Mouse (Mus musculus): ENCODE measurements around the gene Cc2d1a. TPM values are rescaled to one million over a fixed set of nuclear protein-coding genes. Genes with fewer than 3 reads are reported as not detected.

The Cc2d1a gene
- polyA plus RNA-seq, 1 experiment from 2014 or later: 17.7 TPM

- Histone ChIP-seq H3K4me3 (replicated peaks) (no peak overlapping the region), H3K27ac (no peak overlapping the region), H3K27me3 (peaks cover 5% of the 10 kb centered on the region; the same call in 1 of the 2 replicates), H3K4me2 (no peak overlapping the region), H3K9ac (no peak overlapping the region), H3K9me3 (no peaks in the 10 kb centered on the region), H3K4me1 (peaks cover 6% of the 10 kb centered on the region; the same call in 1 of the 2 replicates), H3K36me3 (replicated peaks) (peaks cover 7% of the 10 kb centered on the region)
- WGBS: 74% methylated on average over 17 of the region's 17 CpGs
- no peak for ATAC-seq (ENCODE audit: low FRiP score)
Observed at GRCm38 (mm10) chr8:84127202-84127901, 20.4 kb downstream of the Cc2d1a start.

- Histone ChIP-seq H3K9ac (no peak overlapping the region), H3K4me2 (no peak overlapping the region), H3K36me3 (replicated peaks) (0 out of 2 replicates have a peak, but pooled peaks cover 1% of the 10 kb centered on the region), H3K27ac (no peak overlapping the region), H3K4me1 (peaks cover 6% of the 10 kb centered on the region; the same call in 1 of the 2 replicates), H3K4me3 (replicated peaks) (no peak overlapping the region), H3K27me3 (peaks cover 5% of the 10 kb centered on the region; the same call in 1 of the 2 replicates), H3K9me3 (no peaks in the 10 kb centered on the region)
- ATAC-seq (ENCODE audit: low FRiP score): no peak
- 78% methylated on average over 2 of the region's 2 CpGs for WGBS
Observed at GRCm38 (mm10) chr8:84126742-84127141, 21.0 kb downstream of the Cc2d1a start.

- peaks cover 3% of the 10 kb centered on the region; the same call in 1 of the 2 replicates for H3K4me1 ChIP-seq
- H3K27me3 ChIP-seq: peaks cover 2% of the 10 kb centered on the region; the same call in 1 of the 2 replicates
- no peak within 1 kb of the TSS for H3K9ac ChIP-seq
- no peak for ATAC-seq (ENCODE audit: low FRiP score)
- WGBS: 66% methylated on average over 9 of the region's 9 CpGs
- no peaks in the 10 kb centered on the region for H3K36me3 ChIP-seq (replicated peaks)
- no peak within 1 kb of the TSS for H3K4me2 ChIP-seq
- H3K4me3 ChIP-seq (replicated peaks): no peak within 1 kb of the TSS
- H3K27ac ChIP-seq: no peak within 1 kb of the TSS
- H3K9me3 ChIP-seq: no peaks in the 10 kb centered on the region
Observed at GRCm38 (mm10) chr8:84125656-84126055, 22.1 kb downstream of the Cc2d1a start, which contains the start of gene Podnl1. TSS of gene Podnl1 (plus strand) at chr8:84125989.

GRCm38 (mm10) chr8:84122151-84122550 is 25.6 kb downstream of the Cc2d1a start:
- H3K27me3 ChIP-seq: no peaks in the 10 kb centered on the region
- no peaks in the 10 kb centered on the region for H3K4me1 ChIP-seq
- H3K4me2 ChIP-seq: no peak overlapping the region
- 0 out of 2 replicates have a peak, but pooled peaks cover 4% of the 10 kb centered on the region for H3K9me3 ChIP-seq
- no peak for ATAC-seq (ENCODE audit: low FRiP score)
- H3K36me3 ChIP-seq (replicated peaks): no peaks in the 10 kb centered on the region
- WGBS: 86% methylated on average over 3 of the region's 3 CpGs
- no peak overlapping the region for H3K4me3 ChIP-seq (replicated peaks)
- no peak overlapping the region for H3K9ac ChIP-seq
- H3K27ac ChIP-seq: no peak overlapping the region

GRCm38 (mm10) chr8:84115646-84116045 is 32.1 kb downstream of the Cc2d1a start:
- no peak overlapping the region for H3K4me2 ChIP-seq
- 0 out of 2 replicates have a peak, but pooled peaks cover 4% of the 10 kb centered on the region for H3K9me3 ChIP-seq
- no peaks in the 10 kb centered on the region for H3K4me1 ChIP-seq
- no peaks in the 10 kb centered on the region for H3K36me3 ChIP-seq (replicated peaks)
- H3K4me3 ChIP-seq (replicated peaks): no peak overlapping the region
- no peak overlapping the region for H3K9ac ChIP-seq
- ATAC-seq (ENCODE audit: low FRiP score): no peak
- no peaks in the 10 kb centered on the region for H3K27me3 ChIP-seq
- 88% methylated on average over 6 of the region's 6 CpGs for WGBS
- no peak overlapping the region for H3K27ac ChIP-seq

- H3K27me3 ChIP-seq: no peaks in the 10 kb centered on the region
- H3K9me3 ChIP-seq: 0 out of 2 replicates have a peak, but pooled peaks cover 4% of the 10 kb centered on the region
- H3K4me2 ChIP-seq: no peak overlapping the region
- H3K27ac ChIP-seq: no peak overlapping the region
- 92% methylated on average over 6 of the region's 6 CpGs for WGBS
- peaks cover 12% of the 10 kb centered on the region for H3K36me3 ChIP-seq (replicated peaks)
- H3K9ac ChIP-seq: no peak overlapping the region
- no peak for ATAC-seq (ENCODE audit: low FRiP score)
- no peak overlapping the region for H3K4me3 ChIP-seq (replicated peaks)
- H3K4me1 ChIP-seq: peaks cover 35% of the 10 kb centered on the region
Observed at GRCm38 (mm10) chr8:84106216-84107040, 41.3 kb downstream of the Cc2d1a start.

GRCm38 (mm10) chr8:84105676-84106075 is 42.1 kb downstream of the Cc2d1a start:
- H3K27me3 ChIP-seq: no peaks in the 10 kb centered on the region
- 81% methylated on average over 2 of the region's 2 CpGs for WGBS
- peaks cover 16% of the 10 kb centered on the region for H3K36me3 ChIP-seq (replicated peaks)
- peak overlapping the region; percentile 53; the same call in 1 of the 2 replicates for H3K4me2 ChIP-seq
- no peak overlapping the region for H3K4me3 ChIP-seq (replicated peaks)
- no peak overlapping the region for H3K27ac ChIP-seq
- no peak overlapping the region for H3K9ac ChIP-seq
- peaks cover 38% of the 10 kb centered on the region for H3K4me1 ChIP-seq
- no peak for ATAC-seq (ENCODE audit: low FRiP score)
- H3K9me3 ChIP-seq: 0 out of 2 replicates have a peak, but pooled peaks cover 4% of the 10 kb centered on the region

GRCm38 (mm10) chr8:84104697-84105609 is 42.8 kb downstream of the Cc2d1a start, which contains the start of gene Dcaf15:
TSS of gene Dcaf15 (minus strand) at chr8:84104768.
- Histone ChIP-seq H3K4me1 (peaks cover 38% of the 10 kb centered on the region), H3K4me2 (peak within 1 kb of the TSS; percentile 86), H3K36me3 (replicated peaks) (peaks cover 21% of the 10 kb centered on the region), H3K27me3 (no peaks in the 10 kb centered on the region), H3K27ac (peak within 1 kb of the TSS; percentile 93), H3K4me3 (replicated peaks) (peak within 1 kb of the TSS; percentile 74), H3K9me3 (0 out of 2 replicates have a peak, but pooled peaks cover 4% of the 10 kb centered on the region), H3K9ac (peak within 1 kb of the TSS; percentile 80)
- ATAC-seq (ENCODE audit: low FRiP score): peak; percentile 96
- WGBS: 6% methylated on average over 42 of the region's 42 CpGs

GRCm38 (mm10) chr8:84104221-84104620 is 43.5 kb downstream of the Cc2d1a start:
- peak; percentile 81 for ATAC-seq (ENCODE audit: low FRiP score)
- 0 out of 2 replicates have a peak, but pooled peaks cover 4% of the 10 kb centered on the region for H3K9me3 ChIP-seq
- peak overlapping the region; percentile 86 for H3K4me2 ChIP-seq
- peak overlapping the region; percentile 74 for H3K4me3 ChIP-seq (replicated peaks)
- no peaks in the 10 kb centered on the region for H3K27me3 ChIP-seq
- peaks cover 28% of the 10 kb centered on the region for H3K36me3 ChIP-seq (replicated peaks)
- WGBS: under 1% methylated on average over 27 of the region's 29 CpGs
- H3K9ac ChIP-seq: peak overlapping the region; percentile 80
- peak overlapping the region; percentile 93 for H3K27ac ChIP-seq
- peaks cover 38% of the 10 kb centered on the region for H3K4me1 ChIP-seq

GRCm38 (mm10) chr8:84103601-84104000 is 44.1 kb downstream of the Cc2d1a start:
- Histone ChIP-seq H3K9me3 (0 out of 2 replicates have a peak, but pooled peaks cover 4% of the 10 kb centered on the region), H3K4me1 (peaks cover 38% of the 10 kb centered on the region), H3K9ac (peak overlapping the region; percentile 80), H3K4me3 (replicated peaks) (peak overlapping the region; percentile 74), H3K27me3 (no peaks in the 10 kb centered on the region), H3K36me3 (replicated peaks) (peaks cover 34% of the 10 kb centered on the region), H3K4me2 (peak overlapping the region; percentile 86), H3K27ac (peak overlapping the region; percentile 93)
- ATAC-seq (ENCODE audit: low FRiP score): no peak
- WGBS: 67% methylated on average over 3 of the region's 3 CpGs

- no peaks in the 10 kb centered on the region for H3K9me3 ChIP-seq
- 95% methylated on average over 25 of the region's 25 CpGs for WGBS
- H3K4me1 ChIP-seq: peaks cover 38% of the 10 kb centered on the region
- no peak for ATAC-seq (ENCODE audit: low FRiP score)
- no peak overlapping the region for H3K4me2 ChIP-seq
- H3K27me3 ChIP-seq: no peaks in the 10 kb centered on the region
- no peak overlapping the region for H3K4me3 ChIP-seq (replicated peaks)
- no peak overlapping the region for H3K27ac ChIP-seq
- H3K36me3 ChIP-seq (replicated peaks): peaks cover 53% of the 10 kb centered on the region
- H3K9ac ChIP-seq: no peak overlapping the region
Observed at GRCm38 (mm10) chr8:84101476-84102270, 46.1 kb downstream of the Cc2d1a start.

Measured in forebrain, embryonic 12.5 days (tissue).